Mouse (Mus musculus) erythroid progenitor cell, adult 5-6 weeks (primary cell): ENCODE measurements around the gene Trib3. TPM values are rescaled to one million over a fixed set of nuclear protein-coding genes. Genes with fewer than 3 reads are reported as not detected.

Experiments
- ATAC-seq: replicated peaks from 2 replicates; pipeline ENCODE4 v1.8.0; 2016; ENCODE audit warnings: moderate number of reproducible peaks, mild to moderate bottlenecking, moderate TSS enrichment, inconsistent platforms; ENCODE audit not compliant: poor library complexity, low FRiP score, severe bottlenecking
- total RNA-seq, 2 experiments: library from RNA; stranded (forward) in 1 of 2; stranded (reverse) in 1 of 2; fragments of 150-400 nt in 1 of 2; fragments of 186-747, 209-891 nt in 1 of 2; gene quantifications; 2 replicates each; pipeline versions ENCODE4 v1.2.3 to v1.2.4; 2015 to 2017; ENCODE audit warnings: low replicate concordance in 2 of 2

Trib3 gene
- total RNA-seq, 2 experiments from 2014 or later, result 3.1 TPM; not detected in 1

DNA sequence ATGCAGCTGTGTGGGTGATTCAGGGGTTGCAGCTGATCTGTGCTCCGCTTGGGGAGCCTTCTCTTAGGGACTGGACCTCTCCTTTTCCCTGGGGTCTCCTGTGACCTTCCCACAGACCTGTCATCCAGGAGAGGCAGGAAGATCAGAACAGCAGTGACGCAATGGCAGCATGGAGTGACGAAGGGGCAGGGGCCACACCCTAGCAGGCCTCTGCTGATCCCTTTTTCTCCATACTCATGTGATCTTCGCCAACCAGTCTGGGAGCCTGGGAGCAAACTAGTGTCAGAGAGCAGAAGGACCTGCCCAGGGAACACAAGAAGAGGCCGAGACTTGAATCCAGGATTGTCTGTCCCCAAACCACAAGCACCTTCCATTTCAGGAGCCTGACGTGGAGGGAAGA, 5.4 kb upstream of the Trib3 start:
- ATAC-seq, result no peak

- no peak for ATAC-seq
Measured at GRCm38 (mm10) chr2:152347722-152348121, 3.9 kb upstream of the Trib3 start.

DNA sequence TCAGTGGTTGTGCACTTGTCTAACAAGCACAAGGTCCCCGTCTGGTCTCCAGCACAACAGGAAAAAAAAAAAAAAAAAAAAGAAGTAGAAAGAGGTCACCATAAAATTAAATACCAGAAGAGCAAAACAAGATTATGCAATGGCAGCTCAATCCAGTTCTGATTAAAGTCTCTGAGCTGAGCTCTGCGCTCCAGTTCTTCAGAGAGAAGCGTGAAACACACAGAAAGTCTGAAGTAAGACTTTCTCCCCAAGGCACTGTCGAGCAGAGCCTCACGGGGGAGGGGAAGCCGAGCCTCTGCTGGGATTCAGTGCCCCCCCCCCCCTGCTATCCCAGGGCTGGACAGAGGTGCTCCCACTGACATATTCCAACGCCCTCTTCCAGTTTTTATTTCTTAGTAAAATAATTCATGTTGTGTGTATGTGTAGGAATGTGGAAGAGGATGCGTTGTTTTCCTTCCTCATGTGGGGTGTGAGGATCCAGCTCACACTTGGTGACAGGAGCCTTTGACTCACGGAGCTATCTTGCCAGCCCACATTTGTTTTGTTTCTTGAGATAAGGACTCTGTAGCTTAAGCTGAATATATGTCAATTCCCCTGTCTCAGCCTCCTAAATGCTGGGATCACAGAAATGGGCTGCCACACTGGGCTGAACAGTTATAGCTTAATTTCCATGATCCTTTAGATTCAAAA, 3.1 kb upstream of the Trib3 start:
- ATAC-seq, result peak; percentile 58

- ATAC-seq, result no peak
Measured at GRCm38 (mm10) chr2:152345393-152345792, 1.6 kb upstream of the Trib3 start.

- ATAC-seq, result no peak
Measured at GRCm38 (mm10) chr2:152344909-152345308, 1.1 kb upstream of the Trib3 start.

DNA sequence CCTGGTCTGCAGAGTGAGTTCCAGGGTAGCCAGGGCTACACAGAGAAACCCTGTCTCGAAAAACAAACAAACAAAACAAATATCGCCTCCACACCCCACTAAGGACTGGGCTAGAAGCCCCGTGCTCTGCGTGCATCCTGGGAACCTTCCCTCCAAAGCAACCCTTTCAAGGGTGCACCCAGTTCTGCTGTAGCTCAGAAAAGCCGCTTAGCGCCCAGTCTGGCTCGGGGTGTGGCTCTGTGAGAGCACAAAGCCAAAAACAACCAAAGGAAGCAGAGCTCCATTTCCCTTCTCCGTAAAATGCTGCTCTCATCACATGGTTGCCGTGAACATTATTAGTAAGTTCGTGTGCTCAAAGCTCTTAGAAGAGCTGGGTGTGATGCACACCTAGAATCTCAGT, 529 bp upstream of the Trib3 start:
- ATAC-seq, result no peak

DNA sequence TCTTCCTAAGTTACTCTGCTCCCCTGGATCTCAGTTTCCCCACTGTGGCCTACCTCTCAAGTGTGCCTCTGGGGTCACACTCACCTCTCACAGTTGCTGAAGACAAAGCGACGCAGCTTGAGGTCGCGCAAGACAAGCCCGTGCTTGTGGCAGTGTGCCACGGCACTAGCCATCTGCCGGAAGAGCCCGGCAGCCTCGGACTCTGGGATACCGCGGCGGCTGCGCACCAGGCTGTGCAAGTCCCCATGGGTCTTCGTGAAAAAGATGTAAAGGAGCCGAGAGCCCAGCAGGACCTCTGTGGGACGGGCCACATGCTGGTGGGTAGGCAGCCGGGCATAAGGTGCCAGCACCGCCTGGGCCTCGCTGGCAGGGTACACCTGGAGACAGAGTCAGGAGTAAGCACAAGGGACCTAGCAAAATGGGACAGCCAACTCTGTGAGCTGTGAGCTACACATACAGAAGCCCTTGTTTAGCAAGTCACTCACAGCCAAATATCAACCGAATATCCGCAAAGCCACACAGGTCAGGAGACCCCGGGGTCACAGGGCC, 4.1 kb downstream of the Trib3 start:
- ATAC-seq, result no peak

DNA sequence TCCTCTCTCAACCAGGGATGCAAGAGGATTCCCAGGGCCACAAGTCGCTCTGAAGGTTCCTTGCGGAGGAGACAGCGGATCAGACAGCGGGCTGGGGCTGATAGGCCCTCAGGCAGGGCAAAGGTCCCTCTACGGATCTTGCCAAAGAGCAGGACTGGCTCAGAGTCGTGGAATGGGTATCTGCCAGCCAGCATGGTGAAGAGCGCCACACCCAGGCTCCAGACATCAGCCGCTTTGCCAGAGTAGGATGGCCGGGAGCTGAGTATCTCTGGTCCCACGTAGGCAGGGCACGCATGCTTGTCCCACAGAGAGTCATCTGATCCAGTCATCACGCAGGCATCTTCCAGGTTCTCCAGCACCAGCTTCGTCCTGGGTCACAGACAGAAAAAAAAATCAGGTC, 5.5 kb downstream of the Trib3 start:
- ATAC-seq, result no peak

- no peak for ATAC-seq
Measured at GRCm38 (mm10) chr2:152337591-152338212, 6.1 kb downstream of the Trib3 start.

- no peak for ATAC-seq
Measured at GRCm38 (mm10) chr2:152336856-152337255, 7.0 kb downstream of the Trib3 start.

- no peak for ATAC-seq
Measured at GRCm38 (mm10) chr2:152335289-152335820, 8.5 kb downstream of the Trib3 start.

DNA sequence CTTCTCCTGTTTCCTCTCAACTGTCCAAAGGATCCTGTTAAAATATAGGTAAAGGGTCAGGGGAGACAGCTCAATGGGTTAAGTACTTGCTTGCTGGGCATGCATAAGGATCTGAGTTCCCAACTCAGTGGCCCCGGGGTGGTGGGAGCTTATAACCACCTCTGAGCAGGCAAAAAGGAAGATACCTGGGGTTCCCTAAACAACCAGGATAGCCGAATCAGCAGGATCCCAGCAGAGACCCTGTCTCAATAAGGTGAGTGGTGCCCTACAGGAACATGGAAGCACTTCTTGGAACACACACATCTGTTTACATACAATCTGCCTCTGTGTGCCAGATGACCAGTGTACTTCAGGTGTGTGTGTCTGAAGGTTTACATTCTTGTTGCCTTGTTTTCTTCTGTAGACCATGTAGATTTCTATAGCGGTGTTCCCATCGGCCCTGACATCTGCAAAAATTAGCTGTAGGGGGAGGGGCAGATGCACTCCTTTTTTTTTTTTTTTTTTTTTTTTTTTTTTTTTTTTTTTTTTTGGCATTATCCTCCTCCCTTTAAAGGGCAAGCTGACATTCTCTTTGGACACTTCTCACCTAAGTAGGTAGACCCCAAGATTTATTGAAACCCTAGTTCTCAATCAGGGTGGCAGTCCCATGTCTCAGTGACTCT, 10.4 kb downstream of the Trib3 start:
- ATAC-seq, result no peak

DNA sequence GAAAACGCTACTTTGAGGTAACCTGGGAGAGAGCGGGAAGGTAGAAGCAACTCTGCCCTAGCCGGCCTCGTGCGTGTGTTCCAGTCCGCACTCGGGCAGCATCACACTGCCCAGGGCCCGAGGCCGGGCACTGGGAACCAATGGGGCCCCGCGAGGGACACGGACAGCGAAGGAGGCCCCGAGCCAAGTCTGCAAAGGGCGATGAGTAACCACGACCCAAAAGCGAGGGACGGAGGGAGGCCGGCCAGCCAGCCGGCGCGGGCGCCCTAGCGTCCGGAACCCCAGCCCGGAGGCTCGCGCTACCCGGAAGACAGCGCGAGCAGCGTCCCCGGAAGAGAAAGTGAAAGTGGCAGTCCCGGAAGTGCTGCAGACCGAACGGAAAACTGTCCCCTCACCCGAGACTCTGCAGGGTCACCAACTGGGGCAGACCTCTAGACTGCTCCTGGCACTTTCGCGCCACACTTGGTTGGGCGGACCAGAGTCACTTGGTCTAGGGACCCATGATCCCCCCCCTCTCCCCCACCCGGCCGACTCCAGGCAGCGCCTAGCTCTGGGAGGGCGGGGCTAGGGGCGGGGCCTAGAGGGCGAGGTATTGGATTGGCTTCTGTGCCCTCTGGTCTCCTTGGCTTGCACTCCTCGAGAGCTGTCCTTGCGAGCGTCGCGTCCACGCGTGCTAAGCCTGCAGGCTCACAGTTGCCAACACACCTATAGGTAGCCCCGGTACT, 11.6 kb downstream of the Trib3 start, which contains the start of gene Rbck1:
TSS of gene Rbck1 (minus strand) at position 553 of the 725 bp plus-strand sequence.
- peak; percentile 88 for ATAC-seq

- ATAC-seq, result peak; percentile 52
Measured at GRCm38 (mm10) chr2:152330858-152331423, 12.9 kb downstream of the Trib3 start.

GRCm38 (mm10) chr2:152327980-152328379, 15.9 kb downstream of the Trib3 start:
- ATAC-seq, result no peak

DNA sequence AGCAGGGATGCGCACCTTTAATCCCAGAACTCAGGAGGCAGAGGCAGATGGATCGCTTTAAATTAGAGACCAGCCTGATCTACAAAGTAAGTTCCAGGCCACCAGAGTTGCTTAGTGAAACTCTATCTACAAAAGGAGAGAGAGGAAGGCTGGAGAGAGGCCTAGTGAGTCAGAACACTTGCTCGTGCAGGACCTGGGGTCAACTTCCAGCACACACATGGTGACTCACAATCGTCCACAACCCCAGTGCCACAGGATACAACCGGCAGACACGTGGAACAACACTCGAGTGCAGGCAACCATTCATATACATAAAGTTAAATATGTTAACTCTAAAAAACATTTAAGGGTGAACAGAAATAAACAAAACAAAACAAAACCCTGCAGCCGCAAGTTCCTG, 17.2 kb downstream of the Trib3 start:
- ATAC-seq, result no peak

GRCm38 (mm10) chr2:152326157-152326556, 17.7 kb downstream of the Trib3 start:
- ATAC-seq, result no peak

DNA sequence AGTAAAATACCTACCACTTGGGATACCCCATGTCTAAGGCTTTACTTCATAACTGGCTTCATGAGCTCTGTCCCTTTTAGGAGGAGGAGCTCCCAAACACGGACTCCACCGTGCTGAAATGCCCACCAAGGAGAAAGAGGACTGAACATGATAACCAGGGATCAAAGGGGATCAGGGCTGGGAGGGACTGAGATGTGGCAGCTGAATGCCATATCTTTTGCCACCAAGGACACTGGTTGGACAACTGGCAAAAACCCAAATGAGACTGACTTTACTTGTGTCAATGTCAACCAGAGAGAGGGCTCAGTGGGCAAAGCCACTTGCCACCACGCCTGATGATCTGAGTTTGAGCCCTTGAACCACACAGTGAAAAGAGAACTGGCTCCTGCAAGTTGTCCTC, 19.0 kb downstream of the Trib3 start:
- no peak for ATAC-seq

DNA sequence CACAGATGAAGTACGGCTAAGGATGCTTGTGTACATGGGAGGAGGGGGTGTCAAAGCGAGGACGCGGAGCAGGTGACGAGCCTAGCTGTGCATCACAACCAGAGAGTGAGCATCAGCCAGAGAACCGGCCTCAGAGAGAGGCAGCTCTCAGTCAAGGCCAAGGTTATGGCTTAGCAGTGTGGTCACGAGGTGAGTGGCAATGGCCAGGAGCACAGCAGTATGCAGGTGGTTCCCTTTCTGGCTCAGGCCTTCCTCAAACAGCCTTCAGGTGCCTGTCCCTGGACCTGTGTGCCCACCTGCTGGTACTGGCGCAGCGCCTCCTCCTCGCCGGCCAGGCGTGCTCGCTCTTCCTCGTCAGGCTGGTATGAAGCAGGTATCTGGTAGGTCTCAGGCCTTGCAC, 19.9 kb downstream of the Trib3 start:
- no peak for ATAC-seq

DNA sequence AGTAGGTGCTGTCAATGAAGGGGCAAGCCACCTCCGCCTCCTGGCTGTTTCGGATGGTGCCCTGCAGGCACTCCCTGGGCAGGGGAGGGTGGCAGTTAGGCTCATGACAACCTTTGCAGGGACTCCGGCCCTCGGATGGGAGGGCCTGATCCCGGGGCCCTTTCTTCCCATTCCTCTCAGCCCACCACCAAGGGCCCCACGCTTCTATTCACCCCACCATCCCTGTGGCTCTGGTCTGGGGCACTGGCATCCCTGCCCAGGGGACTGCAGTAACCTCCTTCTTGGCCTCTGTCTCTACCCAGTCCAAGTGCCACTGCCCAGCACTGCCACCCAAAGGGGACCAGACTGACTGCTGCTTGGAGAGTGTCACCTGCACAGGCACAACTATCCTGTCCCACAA, 21.6 kb downstream of the Trib3 start:
- ATAC-seq, result no peak
